Mouse (Mus musculus) right cerebral cortex, adult 2 months (tissue): ENCODE measurements around the gene Lamtor5.
"Not testable (repeated sequence)": the region's sequence is repeated elsewhere in the genome, so short reads cannot be mapped to it uniquely, and the experiment has no call there.

Experiments used
- DNase-seq, 2 experiments: peaks; one replicate each; pipeline ENCODE4 v3.0.0; 2021 to 2022; ENCODE audit warnings: low spot score in 2 of 2

Gene Lamtor5

DNA sequence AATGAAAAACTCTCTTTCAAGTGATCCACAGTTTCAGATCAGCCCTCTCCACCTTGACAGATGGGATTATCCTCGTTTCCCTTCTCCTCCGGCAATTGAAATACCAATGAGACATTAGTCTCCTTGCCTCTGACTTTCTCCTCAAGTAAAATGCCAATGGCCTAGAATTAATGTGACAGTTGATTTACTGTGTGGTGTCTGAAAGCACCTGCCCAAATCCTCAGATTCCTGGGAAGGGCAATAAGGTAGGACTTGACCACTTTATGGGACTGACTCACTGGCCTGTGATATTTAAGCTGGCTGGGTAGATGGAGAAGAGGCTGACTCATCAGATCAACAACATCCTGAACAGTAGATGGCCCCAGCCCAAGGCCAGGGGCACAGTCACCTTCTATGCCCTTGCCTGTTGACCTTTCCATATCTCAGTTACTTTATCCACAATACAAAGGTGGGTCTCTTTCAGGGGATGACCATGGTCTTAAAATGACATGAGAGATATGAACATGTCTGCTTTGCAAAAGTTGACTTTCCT, 11.8 kb upstream of the Lamtor5 start:
- DNase-seq, result no peak

DNA sequence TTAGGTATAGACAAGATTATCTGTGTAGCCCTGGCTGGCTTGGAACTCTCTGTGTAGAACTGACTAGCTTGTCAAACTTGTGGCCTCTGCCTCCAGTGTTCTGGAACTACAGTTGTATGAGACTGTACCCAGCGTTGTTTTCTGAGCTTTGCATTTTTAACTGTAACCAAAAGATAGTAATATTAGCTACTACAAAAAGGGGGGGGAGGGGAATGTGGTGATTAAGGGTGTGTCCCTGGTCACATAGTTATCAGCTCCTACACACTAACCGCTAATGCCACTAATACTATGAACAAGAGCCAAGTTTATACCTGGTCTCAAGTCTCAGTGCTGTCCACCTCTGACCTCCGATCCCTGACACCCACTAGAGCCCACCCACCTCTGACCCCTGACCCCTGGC, 6.2 kb upstream of the Lamtor5 start:
- DNase-seq, result no peak

DNA sequence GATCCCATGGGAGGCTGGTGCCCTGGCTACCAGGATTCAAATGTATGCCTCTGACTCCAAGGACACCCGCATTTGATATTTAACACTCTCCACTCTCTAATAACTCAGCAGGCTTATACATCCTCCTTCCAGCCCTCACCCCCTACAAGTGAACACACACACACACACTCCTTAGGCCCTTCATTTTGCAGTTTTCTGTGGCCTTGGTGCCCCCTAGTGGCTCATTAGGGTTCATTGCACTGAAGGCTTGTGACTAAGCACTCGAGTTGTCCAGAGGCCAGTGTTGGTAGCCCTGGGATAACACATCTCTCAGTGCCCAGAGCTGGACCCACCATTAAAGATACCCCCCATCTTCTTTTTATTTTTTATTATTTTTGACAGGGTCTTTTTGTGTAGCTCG, 4.8 kb upstream of the Lamtor5 start:
- DNase-seq, result peak; percentile 76 to 81

DNA sequence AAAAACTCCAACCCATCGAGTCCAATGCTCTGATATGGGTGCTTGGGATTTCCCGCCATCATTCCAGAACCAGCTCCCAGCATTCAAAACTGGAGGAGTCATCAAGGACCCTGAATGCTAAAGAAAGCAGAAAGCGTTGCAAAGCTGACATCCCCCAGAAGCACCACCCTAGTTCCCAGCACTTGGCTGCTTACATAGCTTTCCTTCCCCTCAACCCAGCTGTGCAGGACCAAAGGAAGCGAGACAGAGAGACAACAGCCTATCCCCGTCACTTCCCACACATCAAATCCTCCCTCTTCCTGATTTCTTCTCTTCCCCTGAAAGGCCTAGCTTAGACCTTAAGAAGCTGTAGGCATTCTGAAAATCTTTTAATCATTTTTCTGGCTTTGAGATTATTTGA, 3.3 kb upstream of the Lamtor5 start:
- DNase-seq, result no peak

DNA sequence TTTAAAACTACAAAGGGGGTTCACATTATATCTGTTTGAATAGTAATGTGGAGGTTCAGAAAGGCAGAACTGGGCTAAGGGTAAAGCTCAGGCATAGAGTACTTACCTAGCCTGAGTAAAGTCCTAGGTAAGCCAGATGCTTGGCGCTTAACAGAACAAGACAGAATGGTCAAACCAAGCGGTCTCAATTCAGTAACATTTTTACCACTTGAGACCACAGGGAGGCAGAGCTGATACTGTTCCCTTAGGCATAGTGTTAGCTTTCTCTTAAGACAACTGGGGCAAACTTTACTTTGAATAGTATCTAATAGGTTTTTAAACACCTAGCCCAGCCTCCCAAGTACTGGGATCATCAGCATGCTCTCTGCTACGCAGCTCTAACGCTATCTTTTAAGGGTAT, 2.7 kb upstream of the Lamtor5 start:
- no peak for DNase-seq

DNA sequence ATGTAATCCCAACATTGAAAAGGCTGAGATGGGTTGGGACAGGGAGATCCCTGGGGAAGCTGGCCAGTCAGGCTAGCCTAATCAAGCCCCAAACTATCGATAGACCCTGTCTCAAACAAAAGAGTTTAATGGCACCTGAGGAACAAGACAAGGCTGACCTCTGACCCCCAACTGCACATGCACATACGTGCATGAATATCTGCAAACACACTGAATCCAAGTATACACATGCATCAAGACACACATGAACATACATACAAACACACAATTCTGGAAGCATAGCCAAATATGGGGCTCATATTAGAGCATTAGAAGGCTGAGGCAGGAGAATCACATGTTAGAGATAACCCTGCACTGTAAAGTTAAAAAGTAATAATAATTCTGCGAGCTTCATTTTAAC, 2.0 kb upstream of the Lamtor5 start:
- DNase-seq, result no peak

DNA sequence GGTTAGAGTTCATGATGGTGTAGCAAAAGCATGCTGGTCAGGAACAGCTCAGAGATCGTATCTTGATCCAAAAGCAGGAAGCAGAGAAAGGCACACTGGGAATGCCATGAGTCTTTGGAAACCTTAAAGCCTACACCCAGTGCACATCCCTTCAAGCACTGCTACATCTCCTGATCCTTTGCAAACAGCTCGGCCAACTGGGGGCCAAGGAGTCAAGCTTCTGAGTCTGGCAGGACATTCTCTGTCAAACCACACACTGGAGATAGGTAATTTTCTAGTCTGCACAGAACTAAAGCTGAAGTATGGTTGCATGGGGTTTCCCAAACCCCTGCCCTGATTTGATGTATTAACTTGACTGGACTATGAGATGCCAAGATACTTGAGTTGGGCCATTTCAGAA, 7.5 kb downstream of the Lamtor5 start:
- no peak for DNase-seq

DNA sequence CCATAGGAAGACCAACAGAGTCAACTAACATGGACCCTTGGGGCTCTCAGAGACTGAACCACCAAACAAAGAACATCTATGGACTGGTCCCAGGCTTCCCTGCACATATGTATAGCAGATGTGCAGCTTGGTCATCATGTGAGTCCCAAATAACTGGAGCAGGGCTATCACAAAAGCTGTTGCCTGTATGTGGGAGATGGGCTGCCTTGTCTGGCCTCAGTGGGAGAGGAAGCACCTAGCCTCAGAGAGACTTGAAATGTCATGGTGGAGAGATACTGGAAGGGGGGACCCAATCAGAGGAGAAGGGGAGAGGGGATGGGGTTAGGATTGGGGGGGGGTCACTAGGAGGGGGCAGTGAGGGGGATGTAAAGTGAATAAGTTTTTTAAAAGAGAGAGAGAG, 8.7 kb downstream of the Lamtor5 start:
- DNase-seq, result no peak

DNA sequence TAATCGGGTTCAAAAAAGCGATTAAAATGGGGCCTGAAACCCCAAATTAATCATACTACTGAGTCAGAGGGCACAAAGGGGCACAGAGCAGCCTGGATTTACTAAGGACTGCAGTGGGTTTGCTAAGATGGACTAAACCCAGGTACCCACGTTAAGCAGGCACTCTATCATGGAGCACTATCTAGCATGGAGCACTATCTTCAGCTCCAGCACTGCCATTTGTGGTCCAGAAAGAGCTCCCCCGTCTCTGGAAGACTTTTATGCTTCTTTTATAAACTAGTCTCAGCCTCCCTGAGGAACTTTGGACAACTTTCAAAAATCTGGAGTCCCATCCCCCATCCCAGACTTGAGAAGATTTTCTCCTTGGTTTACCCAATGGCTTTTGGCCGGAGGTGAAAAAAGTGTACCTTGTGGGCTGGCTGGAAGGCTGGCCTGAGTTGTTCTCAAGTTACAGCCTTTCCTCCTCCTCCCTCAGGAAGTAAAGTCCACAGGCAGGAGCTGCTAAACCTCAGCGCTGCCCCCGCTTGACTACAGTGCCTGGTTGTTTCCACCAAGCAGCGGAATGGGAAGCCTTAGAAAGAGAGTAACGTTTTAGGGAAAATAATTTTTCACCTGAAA, 12.2 kb downstream of the Lamtor5 start, which contains the start of gene Slc16a4:
Slc16a4 (plus strand) TSS at position 467 of the 618 bp plus-strand sequence.
- no peak for DNase-seq

DNA sequence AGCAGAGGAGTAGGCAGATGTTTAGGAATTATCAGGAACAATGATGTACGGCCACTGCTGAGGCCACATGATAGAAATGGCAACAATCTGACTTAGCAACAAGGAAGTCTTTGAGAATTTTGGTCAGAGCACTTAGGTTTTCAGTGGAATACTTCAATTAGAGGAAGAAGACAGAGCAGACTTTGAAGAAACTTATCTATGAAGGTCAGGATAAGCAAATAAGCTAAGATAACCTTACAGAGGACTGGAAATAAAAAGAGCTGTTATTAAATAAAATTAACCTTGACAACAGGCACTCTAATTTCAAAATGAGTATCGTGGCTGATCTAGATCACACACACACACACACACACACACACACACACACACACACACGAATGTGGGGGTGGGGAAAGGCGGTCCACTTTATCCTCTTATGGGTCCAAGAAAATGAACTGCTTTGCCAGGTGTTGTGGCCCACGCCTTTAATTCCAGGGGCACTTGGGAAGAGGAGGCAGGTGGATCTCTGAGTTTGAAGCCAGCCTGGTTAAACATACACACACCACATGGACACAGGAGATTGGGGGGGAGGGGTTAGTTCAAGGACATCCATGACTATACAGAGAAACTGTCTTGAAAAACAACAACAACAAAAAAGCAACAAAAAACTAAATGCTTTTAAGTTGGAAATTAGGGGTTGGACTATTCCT, 17.2 kb downstream of the Lamtor5 start:
- no peak for DNase-seq

DNA sequence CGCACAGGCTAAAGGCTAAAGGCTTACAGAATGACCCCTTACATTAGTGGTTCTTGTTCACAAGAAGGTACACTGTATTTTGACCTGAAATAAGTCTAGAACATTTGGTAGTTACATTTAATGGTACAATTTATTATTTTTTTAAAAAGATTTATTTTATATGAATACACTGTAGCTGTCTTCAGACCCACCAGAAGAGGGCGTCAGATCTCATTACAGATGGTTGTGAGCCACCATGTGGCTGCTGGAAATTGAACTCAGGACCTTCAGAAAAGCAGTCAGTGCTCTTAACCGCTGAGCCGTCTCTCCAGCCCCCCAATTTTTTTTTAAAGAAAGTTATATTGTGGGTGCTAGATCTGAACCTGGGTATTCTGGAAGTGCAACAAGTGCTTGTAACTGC, 18.3 kb downstream of the Lamtor5 start:
- DNase-seq, result not testable (repeated sequence)

DNA sequence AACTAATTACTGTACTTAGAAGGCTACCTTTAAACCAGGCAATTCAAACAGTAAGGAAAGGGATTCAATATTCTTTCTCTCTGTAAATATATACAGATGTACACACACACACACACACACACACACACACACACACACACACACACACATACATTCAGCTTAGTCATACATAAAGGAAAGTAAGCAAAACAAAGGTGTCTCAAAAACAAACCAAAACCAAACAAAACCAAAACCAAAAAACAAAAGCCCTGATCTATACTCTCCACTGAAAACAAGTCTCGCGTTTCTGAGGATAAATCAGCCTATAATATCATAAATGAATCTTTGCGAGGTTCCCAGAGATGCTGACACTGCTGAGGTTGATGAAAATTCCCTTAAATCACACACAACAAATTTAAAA, 38.7 kb downstream of the Lamtor5 start:
- no peak for DNase-seq

DNA sequence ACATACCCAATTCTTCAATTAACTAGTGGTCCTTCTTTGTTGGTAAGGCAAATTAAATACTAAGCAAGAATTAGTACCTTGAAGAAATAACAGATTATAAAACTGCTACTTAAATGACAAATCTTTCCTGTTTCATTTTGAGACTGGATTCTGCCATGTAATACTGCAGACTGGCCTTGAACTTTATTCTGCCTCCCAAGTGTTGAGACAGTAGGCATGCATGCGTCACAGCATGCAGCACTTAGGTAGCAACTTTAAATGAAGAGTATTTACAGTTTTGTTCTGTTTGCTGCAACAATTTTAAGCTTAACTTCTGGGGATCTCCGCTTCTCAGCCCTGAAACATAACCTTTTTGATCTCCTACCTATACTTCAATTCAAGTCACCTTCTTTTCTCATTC, 42.5 kb downstream of the Lamtor5 start:
- no peak for DNase-seq

DNA sequence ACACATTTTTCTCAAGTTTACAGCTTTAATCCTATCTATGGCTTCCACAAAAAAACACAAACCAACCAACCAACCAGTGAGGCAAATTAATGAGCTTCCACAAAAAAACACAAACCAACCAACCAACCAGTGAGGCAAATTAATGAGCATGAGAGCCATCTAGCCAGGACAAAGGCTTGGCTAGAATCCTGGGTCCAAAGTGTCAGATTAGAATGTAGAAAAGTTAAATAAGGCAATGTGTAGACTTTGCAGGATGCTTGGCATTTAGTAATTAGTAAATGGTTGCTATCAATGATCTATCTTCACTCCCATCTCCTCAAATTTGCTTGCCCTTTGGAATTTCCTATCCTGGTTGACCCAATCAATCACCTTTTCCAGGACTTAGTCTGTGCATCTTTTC, 43.1 kb downstream of the Lamtor5 start:
- no peak for DNase-seq

DNA sequence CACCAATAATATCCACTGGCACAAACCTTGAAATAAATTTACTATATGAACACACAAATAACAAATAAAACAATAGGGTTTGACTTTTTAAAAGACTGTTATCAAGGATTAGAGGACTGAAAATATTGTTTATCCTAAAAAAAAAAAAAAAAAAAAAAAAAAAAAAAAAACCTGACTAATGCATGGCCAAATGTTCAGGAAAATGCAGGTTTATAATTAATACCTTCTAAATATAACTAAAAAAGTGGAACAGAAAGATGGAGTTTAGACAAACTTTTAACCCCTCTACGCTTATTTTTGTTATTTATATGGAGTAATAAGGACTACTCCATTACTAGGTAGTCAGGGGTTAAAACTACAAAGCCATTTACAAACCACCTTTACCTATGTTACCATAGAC, 47.8 kb downstream of the Lamtor5 start:
- DNase-seq, result no peak

DNA sequence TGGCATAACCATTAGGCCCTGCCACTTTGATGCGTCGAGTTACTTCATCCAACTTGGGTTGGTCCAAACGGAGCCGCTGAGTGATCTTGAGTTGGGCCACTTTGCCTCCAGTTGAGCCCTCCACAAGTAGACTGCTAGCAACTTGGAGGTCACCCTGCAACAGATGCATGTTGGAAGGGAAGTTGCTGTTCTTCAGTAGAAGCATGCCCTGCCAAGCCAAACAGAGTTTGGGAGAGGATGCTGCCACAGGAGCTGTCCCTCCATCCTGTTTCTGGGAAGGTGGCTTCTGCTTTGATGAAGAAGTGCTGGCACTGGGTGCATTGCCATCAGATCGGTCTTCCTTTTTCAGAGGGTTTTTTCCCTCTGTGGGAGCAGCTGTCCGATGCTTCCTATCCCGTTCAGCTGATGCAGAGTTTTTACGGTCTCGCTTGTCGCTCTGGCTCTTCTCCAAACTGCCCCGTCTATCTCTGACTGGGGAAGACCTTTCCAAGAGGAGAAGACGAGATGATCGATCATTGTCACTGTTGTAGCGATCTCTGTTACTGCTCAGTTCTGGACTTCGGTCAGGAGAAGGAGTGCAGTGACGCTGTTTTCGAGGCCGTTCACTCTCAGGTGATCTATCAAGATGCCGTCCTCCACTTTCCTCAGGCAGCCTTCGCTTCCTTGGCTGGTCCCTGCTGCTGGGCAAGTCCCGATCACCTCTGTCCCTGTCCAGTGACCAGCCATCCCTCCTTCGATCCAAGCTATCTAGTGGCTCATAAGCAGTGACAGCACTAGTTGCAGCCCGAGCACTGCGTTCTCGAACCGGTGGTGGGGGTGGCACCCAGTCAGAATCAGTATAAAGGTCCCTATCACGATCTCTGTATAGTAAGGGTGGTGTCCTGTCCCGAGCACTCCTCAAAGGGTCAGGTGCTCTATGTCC, 52.1 kb downstream of the Lamtor5 start:
- peak in 1 of 2 experiments; percentile 8 for DNase-seq

DNA sequence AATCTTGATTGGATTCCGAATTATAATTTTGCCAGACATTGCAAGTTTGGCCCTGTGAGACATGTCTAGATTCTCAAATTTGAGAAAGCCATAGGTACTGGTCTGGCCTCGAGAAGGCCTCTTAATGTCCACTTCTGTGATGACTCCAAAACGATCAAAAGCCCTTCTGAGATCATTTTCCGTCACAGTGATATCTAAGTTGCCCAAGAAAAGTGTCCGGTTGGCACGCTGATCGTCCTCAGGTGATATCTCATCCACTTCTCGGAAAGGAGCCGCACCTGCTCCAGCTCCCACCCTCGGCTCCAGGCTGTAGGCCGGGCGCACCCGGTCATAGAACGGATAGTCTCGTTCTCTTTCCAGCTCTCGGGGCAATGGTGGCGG, 53.1 kb downstream of the Lamtor5 start:
- DNase-seq, result no peak

DNA sequence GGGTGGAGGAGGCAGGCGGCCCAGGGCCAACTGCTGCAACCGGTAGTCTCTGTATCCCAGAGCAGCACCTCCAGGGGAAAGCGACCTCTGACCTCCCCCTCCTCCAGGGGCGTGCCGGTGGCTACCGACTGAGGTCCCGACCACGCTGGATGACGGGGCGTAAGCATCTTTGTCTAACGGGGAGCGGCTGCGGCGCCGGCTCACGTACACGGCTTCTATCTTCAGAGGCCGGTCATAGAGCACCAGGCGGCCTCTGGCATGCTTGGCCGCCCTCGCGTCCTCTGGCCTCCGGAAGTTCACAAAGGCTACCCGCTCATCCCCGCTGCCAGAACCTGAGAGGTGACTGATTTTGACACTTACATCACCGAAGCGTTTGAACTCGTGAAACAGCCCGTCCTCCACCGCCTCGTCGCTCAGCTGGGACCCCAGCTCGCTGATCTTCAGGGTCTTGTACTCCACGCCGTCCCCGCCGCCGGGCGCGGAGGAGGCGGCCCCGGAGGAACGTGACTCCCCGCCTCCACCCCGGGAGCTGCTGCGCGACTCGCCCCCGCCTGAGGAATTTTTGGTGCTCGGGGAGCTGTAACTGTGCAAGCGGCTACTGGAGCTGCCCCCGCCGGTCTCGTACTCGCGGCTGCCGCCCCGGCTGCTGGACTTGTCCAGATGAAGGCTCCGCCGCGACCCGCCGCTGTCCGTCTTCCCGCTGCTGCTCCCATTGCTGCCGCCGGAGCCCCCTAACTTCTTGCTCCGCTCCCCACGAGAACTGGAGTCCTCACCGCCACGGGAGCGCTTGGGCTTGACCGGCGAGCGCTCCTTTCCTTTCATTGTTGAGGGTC, 53.7 kb downstream of the Lamtor5 start:
- DNase-seq, result peak in 1 of 2 experiments; percentile 65

DNA sequence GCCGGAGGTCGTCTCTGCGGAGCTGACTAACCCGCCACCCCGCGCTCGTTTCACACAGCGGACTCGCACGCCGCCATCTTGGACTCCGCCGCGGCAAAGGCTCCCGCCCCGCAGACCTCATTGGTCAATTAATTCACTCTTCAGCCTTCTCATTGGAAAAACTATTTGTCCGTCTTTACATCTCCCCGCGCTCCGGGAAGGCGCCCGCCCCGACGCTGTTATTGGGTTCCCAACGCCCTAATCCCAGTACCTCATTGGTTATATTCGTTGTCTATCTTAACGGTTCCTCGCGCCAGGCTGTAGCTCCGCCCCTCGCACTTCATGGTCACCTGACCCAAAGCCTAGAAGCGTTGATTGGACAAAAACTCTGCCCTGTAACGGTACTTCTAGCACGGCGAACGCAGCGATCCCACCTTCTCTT, 54.3 kb downstream of the Lamtor5 start:
- peak; percentile 94 to 95 for DNase-seq
